Mouse (Mus musculus): ENCODE measurements around the gene Fam25c. TPM values are rescaled to one million over a fixed set of nuclear protein-coding genes. Genes with fewer than 3 reads are reported as not detected.
A peak's percentile ranks its signal among the peaks of the same experiment; 100 is the strongest.

Fam25c gene
- polyA plus RNA-seq, 1 experiment from 2014 or later, result not detected

DNA sequence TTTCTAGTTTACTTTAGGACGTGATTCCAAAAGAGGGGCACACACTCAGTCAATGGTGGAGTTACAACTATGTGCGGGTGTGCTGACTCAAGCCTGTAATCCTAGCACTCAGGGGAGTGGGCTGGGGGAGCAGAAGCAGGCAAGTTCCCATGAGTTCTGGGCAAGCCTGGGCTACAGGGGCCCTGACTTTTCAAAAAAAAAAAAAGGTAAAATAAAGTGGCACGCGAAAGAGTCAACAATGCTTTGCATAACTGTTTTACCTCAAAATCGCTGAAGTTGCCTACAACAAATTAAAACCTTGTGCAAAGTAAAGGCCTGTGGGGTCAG lies 45.4 kb downstream of the Fam25c start:
- WGBS, result 13% methylated on average over 5 of the region's 5 CpGs
- ATAC-seq (replicated peaks; ENCODE audit: insufficient number of reproducible peaks, insufficient read depth, low FRiP score, low read depth), result no peak
- H3K4me2 ChIP-seq, result peak overlapping the region; percentile 62

GRCm38 (mm10) chr14:34309266-34309665 lies 46.0 kb downstream of the Fam25c start:
- Histone ChIP-seq H3K27ac (peak overlapping the region; percentile 96; the same call in 1 of the 2 replicates), H3K4me1 (replicated peaks) (peaks cover 19% of the 10 kb centered on the region), H3K36me3 (no peaks in the 10 kb centered on the region), H3K4me3 (no peak overlapping the region), H3K9me3 (replicated peaks) (no peaks in the 10 kb centered on the region), H3K9ac (no peak overlapping the region), H3K27me3 (no peaks in the 10 kb centered on the region), H3K4me2 (no peak overlapping the region)
- WGBS, result 90% methylated on average over 4 of the region's 4 CpGs
- ATAC-seq (replicated peaks; ENCODE audit: insufficient number of reproducible peaks, insufficient read depth, low FRiP score, low read depth), result no peak

More for the DNA sequence above, 45.4 kb downstream of the Fam25c start:
- peak overlapping the region; percentile 72 for H3K9ac ChIP-seq
- no peaks in the 10 kb centered on the region for H3K27me3 ChIP-seq
- peak overlapping the region; percentile 95 for H3K4me3 ChIP-seq
- H3K27ac ChIP-seq, result peak overlapping the region; percentile 96
- no peaks in the 10 kb centered on the region for H3K36me3 ChIP-seq
- H3K4me1 ChIP-seq (replicated peaks), result peaks cover 19% of the 10 kb centered on the region
- H3K9me3 ChIP-seq (replicated peaks), result no peaks in the 10 kb centered on the region

- H3K4me3 ChIP-seq, result no peak overlapping the region
- H3K9me3 ChIP-seq (replicated peaks), result no peaks in the 10 kb centered on the region
- WGBS, result 32% methylated on average over 5 of the region's 5 CpGs
- H3K4me1 ChIP-seq (replicated peaks), result peaks cover 6% of the 10 kb centered on the region
- no peaks in the 10 kb centered on the region for H3K27me3 ChIP-seq
- no peak for ATAC-seq (replicated peaks; ENCODE audit: insufficient number of reproducible peaks, insufficient read depth, low FRiP score, low read depth)
- no peak overlapping the region for H3K4me2 ChIP-seq
- no peak overlapping the region for H3K9ac ChIP-seq
- H3K27ac ChIP-seq, result 0 out of 2 replicates have a peak overlapping the region, but pooled peaks have one; percentile 10
- H3K36me3 ChIP-seq, result no peaks in the 10 kb centered on the region
These were observed 52.0 kb downstream of the Fam25c start for GRCm38 (mm10) chr14:34303265-34303680.

DNA sequence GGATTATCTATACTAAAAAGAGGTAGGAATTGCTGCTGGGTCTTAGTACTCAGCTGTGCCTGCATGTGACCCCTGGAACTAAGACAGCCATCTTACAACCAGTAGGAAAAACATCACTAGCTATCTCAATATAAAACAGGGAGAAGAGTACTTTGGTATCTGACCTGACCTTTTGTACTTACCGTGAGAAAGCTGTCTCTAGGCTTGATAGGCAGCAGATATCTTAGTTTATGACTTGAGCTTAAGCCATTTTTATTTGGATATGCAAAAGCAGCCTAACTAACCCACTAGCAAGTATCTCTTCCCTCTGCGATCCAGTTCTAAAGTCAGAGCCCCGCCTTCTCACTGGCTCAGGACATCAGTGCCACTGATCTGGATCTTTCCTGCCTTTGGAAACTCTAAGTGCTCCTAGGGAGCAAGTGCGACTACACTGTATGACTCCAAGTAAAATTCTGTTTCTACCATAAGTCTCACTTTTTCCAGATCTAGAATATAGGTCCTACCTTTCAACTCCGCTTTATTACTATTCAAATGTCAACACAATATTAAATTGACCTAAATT lies 52.5 kb downstream of the Fam25c start:
- H3K9ac ChIP-seq, result no peak overlapping the region
- no peaks in the 10 kb centered on the region for H3K36me3 ChIP-seq
- H3K27me3 ChIP-seq, result no peaks in the 10 kb centered on the region
- H3K4me1 ChIP-seq (replicated peaks), result peaks cover 6% of the 10 kb centered on the region
- no peak overlapping the region for H3K4me3 ChIP-seq
- WGBS, result 73% methylated on average over 5 of the region's 5 CpGs
- H3K4me2 ChIP-seq, result no peak overlapping the region
- ATAC-seq (replicated peaks; ENCODE audit: insufficient number of reproducible peaks, insufficient read depth, low FRiP score, low read depth), result no peak
- no peak overlapping the region for H3K27ac ChIP-seq
- H3K9me3 ChIP-seq (replicated peaks), result no peaks in the 10 kb centered on the region

Other genes with a start within 250 kb of the Fam25c start
- 0.13 and 0.15 TPM in 2 replicates for gene Npy4r, start 202.9 kb downstream of the Fam25c start, polyA plus RNA-seq (2015; fragmentation: Nextera tagmentation; extraction: Ambion mirVana)
- 0.10 and 0.11 TPM in 2 replicates for gene Gprin2, start 153.8 kb downstream of the Fam25c start, polyA plus RNA-seq (2015; fragmentation: Nextera tagmentation; extraction: Ambion mirVana)
- gene Syt15, start 135.8 kb downstream of the Fam25c start, polyA plus RNA-seq (2015; fragmentation: Nextera tagmentation; extraction: Ambion mirVana), result 0.35 and 0.77 TPM in 2 replicates
- 8.0 and 8.6 TPM in 2 replicates for gene Shld2, start 44.9 kb downstream of the Fam25c start, polyA plus RNA-seq (2015; fragmentation: Nextera tagmentation; extraction: Ambion mirVana)
- 55.9 and 60.3 TPM in 2 replicates for gene Glud1, start 44.7 kb downstream of the Fam25c start, polyA plus RNA-seq (2015; fragmentation: Nextera tagmentation; extraction: Ambion mirVana)
- 1.7 and 9.5 TPM in 2 replicates for gene Sncg, start 19.4 kb upstream of the Fam25c start, polyA plus RNA-seq (2015; fragmentation: Nextera tagmentation; extraction: Ambion mirVana)
- gene Mmrn2, start 20.0 kb upstream of the Fam25c start, polyA plus RNA-seq (2015; fragmentation: Nextera tagmentation; extraction: Ambion mirVana), result 26.0 and 29.7 TPM in 2 replicates
- 35.5 and 36.2 TPM in 2 replicates for gene Bmpr1a, start 147.9 kb upstream of the Fam25c start, polyA plus RNA-seq (2015; fragmentation: Nextera tagmentation; extraction: Ambion mirVana)
- not detected in 2 replicates for gene 9230112D13Rik, start 167.4 kb upstream of the Fam25c start, polyA plus RNA-seq (2015; fragmentation: Nextera tagmentation; extraction: Ambion mirVana)
- 300 and 308 TPM in 2 replicates for gene Ldb3, start 233.2 kb upstream of the Fam25c start, polyA plus RNA-seq (2015; fragmentation: Nextera tagmentation; extraction: Ambion mirVana)
- 5.0 and 5.6 TPM in 2 replicates for gene Opn4, start 244.7 kb upstream of the Fam25c start, polyA plus RNA-seq (2015; fragmentation: Nextera tagmentation; extraction: Ambion mirVana)